ENCODE assay signal across 16 mouse cellular contexts in genomic region chr6:48706130-48706529, GRCm38 (mm10). TPM values are rescaled to one million over a fixed set of nuclear protein-coding genes. Genes with fewer than 3 reads are reported as not detected.
A peak's percentile ranks its signal among the peaks of the same experiment; 100 is the strongest.
DNase-seq lines count a peak whose midpoint lies in the region; ATAC-seq and TF ChIP-seq lines count a peak whose summit lies in the region.
"Had no signal": no experiment of that assay in that cellular context is flagged by ENCODE, and none has a peak within 500 bp of the region (broad histone marks: within the 10 kb centered on the region; RNA-seq: fewer than 3 reads in every experiment).

No protein-coding gene starts in this region.

- no peaks in the 10 kb centered on the region for H3K4me1 ChIP-seq in heart, embryonic 11.5 days (ENCODE audit: control insufficient read depth, insufficient read depth, low read length)
- peaks cover 4% of the 10 kb centered on the region; the same call in 1 of the 2 replicates for H3K4me1 ChIP-seq in liver, adult 2 months (ENCODE audit: control insufficient read depth, insufficient read depth, low read length)
- no peaks in the 10 kb centered on the region for H3K4me1 ChIP-seq in liver, embryonic 11.5 days (replicated peaks; ENCODE audit: control insufficient read depth, insufficient read depth, low read length)
- H3K4me1 ChIP-seq in forebrain, embryonic 14.5 days (ENCODE audit: control insufficient read depth, insufficient read depth, low read length), result no peaks in the 10 kb centered on the region
- H3K4me1 ChIP-seq: liver, embryonic 13.5 days; midbrain, embryonic 15.5 days had no signal

- peak overlapping the region; percentile 31 for H3K27ac ChIP-seq in heart, embryonic 11.5 days (ENCODE audit: low read depth, low read length)
- H3K27ac ChIP-seq in liver, adult 2 months (replicated peaks; ENCODE audit: insufficient read depth, low read depth, low read length), result peak overlapping the region; percentile 75
- no peak overlapping the region for H3K27ac ChIP-seq in liver, embryonic 11.5 days (ENCODE audit: low read depth, low read length)
- no peak overlapping the region for H3K27ac ChIP-seq in forebrain, embryonic 14.5 days (ENCODE audit: low read depth, low read length)
- H3K27ac ChIP-seq: left cerebral cortex, adult 2 months; liver, embryonic 13.5 days; midbrain, embryonic 15.5 days had no signal

- H3K36me3 ChIP-seq in heart, embryonic 11.5 days (ENCODE audit: control insufficient read depth, insufficient read depth, low read length), result no peaks in the 10 kb centered on the region
- H3K36me3 ChIP-seq in liver, adult 2 months (ENCODE audit: control insufficient read depth, insufficient read depth, low read length), result peaks cover 4% of the 10 kb centered on the region; the same call in 1 of the 2 replicates
- H3K36me3 ChIP-seq in liver, embryonic 11.5 days (ENCODE audit: control insufficient read depth, insufficient read depth, low read length), result no peaks in the 10 kb centered on the region
- H3K36me3 ChIP-seq in forebrain, embryonic 14.5 days (ENCODE audit: control insufficient read depth, insufficient read depth, low read length), result no peaks in the 10 kb centered on the region
- H3K36me3 ChIP-seq: liver, embryonic 13.5 days; midbrain, embryonic 15.5 days had no signal

- TF ChIP-seq POLR2A in liver, adult 2 months (IDR thresholded peaks at IDR 0.05; ENCODE audit: extremely low read depth, insufficient read depth, low read length), result no peak

- no peak for ATAC-seq in heart, embryonic 11.5 days (replicated peaks; ENCODE audit: insufficient number of reproducible peaks, low FRiP score, low TSS enrichment)
- peak; percentile 22 for ATAC-seq in CD4-positive, CD25-positive, alpha-beta regulatory T cell, adult 4 months
- no peak for ATAC-seq in liver, embryonic 11.5 days (replicated peaks; ENCODE audit: low FRiP score)
- no peak for ATAC-seq in megakaryocyte-erythroid progenitor cell, adult 5-6 weeks (replicated peaks; ENCODE audit: low FRiP score, low TSS enrichment, poor library complexity, severe bottlenecking)
- no peak for ATAC-seq in forebrain, embryonic 14.5 days
- ATAC-seq: hindbrain, embryonic 16.5 days; midbrain, embryonic 15.5 days had no signal

- intact Hi-C loops in heart, postnatal 36 days (cut with DNase I), result no loop called here

- H3K79me2 ChIP-seq in liver, adult 2 months (ENCODE audit: control insufficient read depth, insufficient read depth, low read length), result no peaks in the 10 kb centered on the region

- H3K9me3 ChIP-seq in heart, embryonic 11.5 days (replicated peaks; ENCODE audit: control insufficient read depth, low read length), result no peaks in the 10 kb centered on the region
- H3K9me3 ChIP-seq in liver, embryonic 11.5 days (ENCODE audit: control insufficient read depth, low read length), result no peaks in the 10 kb centered on the region
- H3K9me3 ChIP-seq in forebrain, embryonic 14.5 days (replicated peaks; ENCODE audit: control insufficient read depth, low read length), result no peaks in the 10 kb centered on the region
- H3K9me3 ChIP-seq: liver, embryonic 13.5 days; midbrain, embryonic 15.5 days had no signal

- peak overlapping the region; percentile 46 for H3K4me2 ChIP-seq in heart, embryonic 11.5 days
- H3K4me2 ChIP-seq in liver, embryonic 11.5 days, result peak overlapping the region; percentile 20
- no peak overlapping the region for H3K4me2 ChIP-seq in forebrain, embryonic 14.5 days (ENCODE audit: low read length)
- H3K4me2 ChIP-seq: liver, embryonic 13.5 days; midbrain, embryonic 15.5 days had no signal

- no peak for DNase-seq in heart, postnatal 36 days
- no peak for DNase-seq in liver, adult 2 months (ENCODE audit: extremely low read depth, low read depth, low spot score)
- DNase-seq in liver, result no peak
- DNase-seq in liver, embryonic 11.5 days (ENCODE audit: low spot score), result no peak
- DNase-seq in forebrain, embryonic 14.5 days (ENCODE audit: low spot score), result no peak
- DNase-seq: adrenal gland, adult 8-10 months; cerebellum, adult 11 months; liver, embryonic 13.5 days had no signal

- peak overlapping the region; percentile 6; the same call in 1 of the 2 replicates for H3K4me3 ChIP-seq in heart, embryonic 11.5 days (ENCODE audit: low read depth, low read length)
- peak overlapping the region; percentile 42 for H3K4me3 ChIP-seq in liver, adult 2 months (ENCODE audit: insufficient read depth, low read depth, low read length)
- H3K4me3 ChIP-seq in liver, embryonic 11.5 days (ENCODE audit: low read depth, low read length), result peak overlapping the region; percentile 5; the same call in 1 of the 2 replicates
- H3K4me3 ChIP-seq in forebrain, embryonic 14.5 days (ENCODE audit: low read depth, low read length), result no peak overlapping the region
- H3K4me3 ChIP-seq: left cerebral cortex, adult 2 months; liver, embryonic 13.5 days; midbrain, embryonic 15.5 days had no signal

- H3K9ac ChIP-seq in heart, embryonic 11.5 days (ENCODE audit: low read depth, low read length), result peak overlapping the region; percentile 36; the same call in 1 of the 2 replicates
- peak overlapping the region; percentile 14 for H3K9ac ChIP-seq in liver, adult 2 months (ENCODE audit: low read depth, low read length)
- H3K9ac ChIP-seq in liver, embryonic 11.5 days (ENCODE audit: low read depth, low read length), result no peak overlapping the region
- H3K9ac ChIP-seq in forebrain, embryonic 14.5 days (ENCODE audit: low read length), result no peak overlapping the region
- H3K9ac ChIP-seq: liver, embryonic 13.5 days; midbrain, embryonic 15.5 days had no signal

- WGBS in heart, embryonic 11.5 days (ENCODE audit: insufficient replicate concordance), result 44% methylated on average over 3 of the region's 3 CpGs
- whole genome bisulfite sequencing in liver, adult 2 months, result 80% methylated on average over 3 of the region's 3 CpGs
- WGBS in liver, embryonic 11.5 days, result 58% methylated on average over 3 of the region's 3 CpGs
- WGBS in forebrain, embryonic 14.5 days, result 53% methylated on average over 3 of the region's 3 CpGs

- no peak for TF ChIP-seq CTCF in liver, adult 2 months (IDR thresholded peaks at IDR 0.05; ENCODE audit: low read depth, low read length)

- H3K27me3 ChIP-seq in heart, embryonic 11.5 days (ENCODE audit: control insufficient read depth, insufficient read depth, low read length), result no peaks in the 10 kb centered on the region
- H3K27me3 ChIP-seq in liver, adult 2 months (ENCODE audit: control insufficient read depth, insufficient read depth, low read length), result no peaks in the 10 kb centered on the region
- no peaks in the 10 kb centered on the region for H3K27me3 ChIP-seq in liver, embryonic 11.5 days (replicated peaks; ENCODE audit: control insufficient read depth, insufficient read depth, low read length)
- H3K27me3 ChIP-seq in forebrain, embryonic 14.5 days (replicated peaks; ENCODE audit: control insufficient read depth, insufficient read depth, low read length), result no peaks in the 10 kb centered on the region
- H3K27me3 ChIP-seq: liver, embryonic 13.5 days; midbrain, embryonic 15.5 days had no signal

RNA-seq across cellular contexts. Expression of gene Gimap6, which starts 1.9 kb away (rescaled TPM):
- polyA plus RNA-seq in heart, embryonic 11.5 days (2014; fragmentation: Nextera tagmentation; extraction: Ambion mirVana), result 30.5 and 30.6 TPM in 2 replicates
- 10 to 100 TPM; 40.5 to 46.0 TPM for total RNA-seq in heart, postnatal 36 days (2021)
- total RNA-seq in liver, adult 2 months (2014; rRNA removed), result 13.9 and 19.1 TPM in 2 replicates
- 2.6 and 2.8 TPM in 2 replicates for polyA plus RNA-seq in liver, adult 2 months (2012; rRNA removed)
- polyA plus RNA-seq in CD4-positive, CD25-positive, alpha-beta regulatory T cell, adult 4 months (2017; shearing (Covaris generic)), result 1,000 to 10,000 TPM; 1,247 to 1,551 TPM
- 18.0 and 18.6 TPM in 2 replicates for polyA plus RNA-seq in liver, embryonic 11.5 days (2014; fragmentation: Nextera tagmentation; extraction: Ambion mirVana)
- total RNA-seq in megakaryocyte-erythroid progenitor cell, adult 5-6 weeks (2014; fragmentation: Nextera tagmentation), result 21.8 and 27.8 TPM in 2 replicates
- total RNA-seq in megakaryocyte-erythroid progenitor cell, adult 5-6 weeks (2017), result 48.2 and 58.4 TPM in 2 replicates
- polyA plus RNA-seq in forebrain, embryonic 14.5 days (2014; fragmentation: Nextera tagmentation; extraction: Ambion mirVana), result 7.2 and 8.3 TPM in 2 replicates

RNA-seq across cellular contexts. Expression of gene Gm28053, which starts 12.3 kb away (rescaled TPM):
- polyA plus RNA-seq in heart, embryonic 11.5 days (2014; fragmentation: Nextera tagmentation; extraction: Ambion mirVana), result 2.6 and 4.8 TPM in 2 replicates
- total RNA-seq in heart, postnatal 36 days (2021), result 1 to 10 TPM; 3.1 to 4.7 TPM
- not detected in 2 replicates for total RNA-seq in liver, adult 2 months (2014; rRNA removed)
- not detected in 2 replicates for polyA plus RNA-seq in liver, adult 2 months (2012; rRNA removed)
- 10 to 100 TPM; 62.5 to 69.5 TPM for polyA plus RNA-seq in CD4-positive, CD25-positive, alpha-beta regulatory T cell, adult 4 months (2017; shearing (Covaris generic))
- polyA plus RNA-seq in liver, embryonic 11.5 days (2014; fragmentation: Nextera tagmentation; extraction: Ambion mirVana), result 0.77 and 2.2 TPM in 2 replicates
- total RNA-seq in megakaryocyte-erythroid progenitor cell, adult 5-6 weeks (2014; fragmentation: Nextera tagmentation), result 2.9 TPM in 1 of 2 replicates, not detected in the other
- 96.6 TPM in 1 of 2 replicates, not detected in the other for total RNA-seq in megakaryocyte-erythroid progenitor cell, adult 5-6 weeks (2017)
- 0.84 TPM in 1 of 2 replicates, not detected in the other for polyA plus RNA-seq in forebrain, embryonic 14.5 days (2014; fragmentation: Nextera tagmentation; extraction: Ambion mirVana)
- polyA plus RNA-seq: midbrain, embryonic 15.5 days had no signal

RNA-seq across cellular contexts. Expression of gene Gimap7, which starts 12.3 kb away (rescaled TPM):
- not detected in 2 replicates for polyA plus RNA-seq in heart, embryonic 11.5 days (2014; fragmentation: Nextera tagmentation; extraction: Ambion mirVana)
- total RNA-seq in heart, postnatal 36 days (2021), result under 1 TPM in 1 of 2 experiments, not detected in 1; 0.22 TPM
- total RNA-seq in liver, adult 2 months (2014; rRNA removed), result 0.37 and 0.47 TPM in 2 replicates
- 0.19 and 0.35 TPM in 2 replicates for polyA plus RNA-seq in liver, adult 2 months (2012; rRNA removed)
- 100 to 1,000 TPM; 600 to 617 TPM for polyA plus RNA-seq in CD4-positive, CD25-positive, alpha-beta regulatory T cell, adult 4 months (2017; shearing (Covaris generic))
- polyA plus RNA-seq in liver, embryonic 11.5 days (2014; fragmentation: Nextera tagmentation; extraction: Ambion mirVana), result not detected in 2 replicates
- total RNA-seq in megakaryocyte-erythroid progenitor cell, adult 5-6 weeks (2014; fragmentation: Nextera tagmentation), result 1.4 and 4.8 TPM in 2 replicates
- total RNA-seq in megakaryocyte-erythroid progenitor cell, adult 5-6 weeks (2017), result 2.1 and 4.6 TPM in 2 replicates
- polyA plus RNA-seq in forebrain, embryonic 14.5 days (2014; fragmentation: Nextera tagmentation; extraction: Ambion mirVana), result not detected in 2 replicates
- total RNA-seq: gastrocnemius, adult 18-20 months; left cerebral cortex, adult 2 months had no signal
- polyA plus RNA-seq: cortical plate, adult 2 months; hindbrain, embryonic 16.5 days; midbrain, embryonic 15.5 days had no signal

RNA-seq across cellular contexts. Expression of gene Gimap4, which starts 21.8 kb away (rescaled TPM):
- polyA plus RNA-seq in heart, embryonic 11.5 days (2014; fragmentation: Nextera tagmentation; extraction: Ambion mirVana), result 8.6 and 10.0 TPM in 2 replicates
- 10 to 100 TPM; 23.6 to 30.4 TPM for total RNA-seq in heart, postnatal 36 days (2021)
- 11.9 and 15.1 TPM in 2 replicates for total RNA-seq in liver, adult 2 months (2014; rRNA removed)
- polyA plus RNA-seq in liver, adult 2 months (2012; rRNA removed), result 3.9 and 5.5 TPM in 2 replicates
- polyA plus RNA-seq in CD4-positive, CD25-positive, alpha-beta regulatory T cell, adult 4 months (2017; shearing (Covaris generic)), result 1,000 to 10,000 TPM; 1,771 to 1,850 TPM
- polyA plus RNA-seq in liver, embryonic 11.5 days (2014; fragmentation: Nextera tagmentation; extraction: Ambion mirVana), result 21.8 and 23.5 TPM in 2 replicates
- total RNA-seq in megakaryocyte-erythroid progenitor cell, adult 5-6 weeks (2014; fragmentation: Nextera tagmentation), result 12.5 and 18.0 TPM in 2 replicates
- 3.0 and 61.5 TPM in 2 replicates for total RNA-seq in megakaryocyte-erythroid progenitor cell, adult 5-6 weeks (2017)
- polyA plus RNA-seq in forebrain, embryonic 14.5 days (2014; fragmentation: Nextera tagmentation; extraction: Ambion mirVana), result 1.2 and 1.9 TPM in 2 replicates

RNA-seq across cellular contexts. Expression of gene Gimap9, which starts 30.2 kb away (rescaled TPM):
- 8.8 and 10.6 TPM in 2 replicates for polyA plus RNA-seq in heart, embryonic 11.5 days (2014; fragmentation: Nextera tagmentation; extraction: Ambion mirVana)
- 1 to 10 TPM; 4.8 to 5.2 TPM for total RNA-seq in heart, postnatal 36 days (2021)
- total RNA-seq in liver, adult 2 months (2014; rRNA removed), result 11.6 and 12.2 TPM in 2 replicates
- 4.2 and 6.3 TPM in 2 replicates for polyA plus RNA-seq in liver, adult 2 months (2012; rRNA removed)
- polyA plus RNA-seq in CD4-positive, CD25-positive, alpha-beta regulatory T cell, adult 4 months (2017; shearing (Covaris generic)), result 100 to 1,000 TPM; 302 to 342 TPM
- 14.5 and 17.9 TPM in 2 replicates for polyA plus RNA-seq in liver, embryonic 11.5 days (2014; fragmentation: Nextera tagmentation; extraction: Ambion mirVana)
- total RNA-seq in megakaryocyte-erythroid progenitor cell, adult 5-6 weeks (2014; fragmentation: Nextera tagmentation), result 15.2 and 18.7 TPM in 2 replicates
- 34.5 and 49.2 TPM in 2 replicates for total RNA-seq in megakaryocyte-erythroid progenitor cell, adult 5-6 weeks (2017)
- polyA plus RNA-seq in forebrain, embryonic 14.5 days (2014; fragmentation: Nextera tagmentation; extraction: Ambion mirVana), result 1.5 and 2.2 TPM in 2 replicates

Comparison
In these comparisons a context has a peak if more than half of its experiments do, and no peak if none do; other contexts are left out.
1. H3K27ac ChIP-seq: peak in heart, embryonic 11.5 days (single experiment) and liver, adult 2 months (single experiment); none in liver, embryonic 11.5 days (single experiment) and forebrain, embryonic 14.5 days (single experiment).
2. H3K9ac ChIP-seq: peak in heart, embryonic 11.5 days (single experiment) and liver, adult 2 months (single experiment); none in liver, embryonic 11.5 days (single experiment) and forebrain, embryonic 14.5 days (single experiment).
3. RNA of gene Gimap6, which starts 1.9 kb away (polyA plus RNA-seq): 1,247 to 1,551 TPM in CD4-positive, CD25-positive, alpha-beta regulatory T cell, adult 4 months; 30.5 to 30.6 TPM in heart, embryonic 11.5 days, 18.0 to 18.6 TPM in liver, embryonic 11.5 days, 7.2 to 8.3 TPM in forebrain, embryonic 14.5 days and 2.6 to 2.8 TPM in liver, adult 2 months; every median in the first group is over 10 times any median in the second.
4. RNA of gene Gm28053, which starts 12.3 kb away (polyA plus RNA-seq): 62.5 to 69.5 TPM in CD4-positive, CD25-positive, alpha-beta regulatory T cell, adult 4 months; 2.6 to 4.8 TPM in heart, embryonic 11.5 days, 0.77 to 2.2 TPM in liver, embryonic 11.5 days, not detected in liver, adult 2 months and 0.84 TPM in forebrain, embryonic 14.5 days; every median in the first group is over 10 times any median in the second.
5. RNA of gene Gimap7, which starts 12.3 kb away (polyA plus RNA-seq): 600 to 617 TPM in CD4-positive, CD25-positive, alpha-beta regulatory T cell, adult 4 months; 0.19 to 0.35 TPM in liver, adult 2 months, not detected in liver, embryonic 11.5 days, not detected in heart, embryonic 11.5 days and not detected in forebrain, embryonic 14.5 days; every median in the first group is over 100 times any median in the second.